Mouse (Mus musculus) B cell, adult 2 months (primary cell): ENCODE measurements around the gene Pogk.

Source experiments
- DNase-seq, 2 experiments: peaks; one replicate each; pipeline ENCODE4 v3.0.0; 2022

Gene Pogk

GRCm38 (mm10) chr1:166409701-166410220, at the start of gene Pogk:
Gene Pogk, minus strand, starts transcription at chr1:166409863.
- peak; percentile 83 to 85 for DNase-seq

DNA sequence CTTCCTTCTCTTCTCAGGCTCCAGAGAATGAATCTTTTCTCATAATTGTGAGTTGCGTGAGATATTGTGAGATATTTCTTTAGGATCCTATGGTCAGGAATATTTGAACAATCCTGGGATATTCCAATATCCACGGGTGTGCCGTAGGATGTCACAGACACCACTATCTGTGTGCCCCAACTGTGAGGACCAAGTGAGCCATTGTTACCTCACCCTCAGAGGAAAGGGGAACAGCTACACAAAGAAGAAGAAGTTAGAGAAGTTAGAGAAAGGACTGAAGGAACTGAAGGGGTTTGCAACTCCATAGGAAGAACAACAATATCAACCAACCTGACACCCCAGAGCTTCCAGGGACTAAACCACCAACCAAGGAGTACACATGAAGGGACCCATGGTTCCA, 32.3 kb upstream of the Pogk start:
- DNase-seq = no peak

DNA sequence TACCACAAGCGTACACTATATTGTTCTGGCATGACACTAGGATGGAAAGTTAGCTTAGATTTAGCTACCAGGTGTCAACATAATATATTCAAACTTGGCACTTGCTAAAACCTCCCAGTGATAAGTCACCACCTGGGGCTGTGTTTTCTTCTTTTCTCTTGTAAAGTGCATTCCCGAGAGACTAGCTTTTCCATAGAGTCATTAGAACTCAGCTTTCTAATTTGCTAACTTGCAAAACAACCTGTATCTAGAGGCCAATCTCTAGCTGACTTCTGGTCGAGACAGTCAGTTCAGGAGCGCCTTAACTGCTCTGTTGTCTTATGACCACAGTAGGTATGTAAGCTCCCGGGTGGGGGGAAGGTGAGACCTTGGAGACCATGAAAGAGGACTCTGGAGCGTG, 29.8 kb upstream of the Pogk start:
- no peak for DNase-seq

DNA sequence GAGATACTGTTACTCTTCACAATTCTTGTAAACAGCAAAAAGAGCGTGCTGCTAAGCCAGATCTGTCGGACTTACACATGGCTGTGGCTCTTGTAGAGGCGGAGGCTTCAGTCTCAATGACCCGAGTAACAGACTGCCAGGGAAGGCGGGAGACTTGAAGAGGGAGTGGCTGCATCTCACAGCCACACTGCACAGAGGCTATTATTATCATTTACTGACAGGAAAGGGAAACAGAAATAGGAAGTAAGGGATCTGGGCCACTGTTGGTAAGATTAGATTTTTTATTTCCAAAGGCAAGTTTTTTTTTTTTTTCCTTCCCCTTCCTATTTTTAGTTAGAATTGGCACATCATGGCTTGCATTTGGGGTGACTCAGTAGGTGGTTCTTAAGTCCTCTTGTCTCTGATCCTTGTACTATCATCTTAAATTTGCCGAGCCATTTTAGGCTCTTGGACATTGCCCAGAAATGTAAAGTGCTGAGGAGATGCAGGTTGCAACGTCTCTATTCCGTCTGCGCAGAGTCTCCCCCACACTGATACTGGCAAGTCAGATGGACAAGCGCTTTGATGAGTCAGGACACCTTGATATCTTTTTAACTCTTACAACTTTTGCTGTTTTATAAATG, 20.3 kb upstream of the Pogk start:
- DNase-seq = no peak

- DNase-seq = no peak
Measured at GRCm38 (mm10) chr1:166429053-166429452, 19.4 kb upstream of the Pogk start.

- no peak for DNase-seq
Measured at GRCm38 (mm10) chr1:166412266-166412665, 2.6 kb upstream of the Pogk start.

- no peak for DNase-seq
Measured at GRCm38 (mm10) chr1:166411541-166411940, 1.9 kb upstream of the Pogk start.

DNA sequence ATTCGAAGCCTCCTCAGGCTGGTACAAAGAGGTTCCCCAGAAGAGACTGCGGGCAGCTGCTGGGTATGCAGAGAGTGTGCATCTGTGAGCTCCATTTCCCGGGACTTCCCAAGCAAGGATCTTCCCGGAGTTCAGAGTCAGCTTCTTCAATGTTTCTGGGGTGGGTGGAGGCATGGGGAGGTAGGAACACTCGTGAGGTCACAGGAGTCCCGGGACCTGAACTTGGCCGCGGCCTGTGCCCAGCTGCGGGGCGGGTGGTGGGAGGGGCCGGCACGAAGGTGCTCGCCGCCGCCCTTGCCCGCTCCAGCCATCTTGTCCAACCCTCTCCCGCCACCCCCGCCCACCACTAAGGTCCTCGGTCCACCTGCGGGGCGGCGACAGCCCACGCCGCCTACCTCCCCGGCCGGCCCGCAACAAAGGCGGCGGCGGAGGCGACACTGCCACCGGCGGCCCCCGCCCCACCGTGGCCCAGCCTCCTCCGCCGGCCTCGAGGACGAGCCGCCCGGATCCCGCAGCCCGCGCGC, 424 bp downstream of the Pogk start:
- DNase-seq = peak in 1 of 2 experiments; percentile 42

DNA sequence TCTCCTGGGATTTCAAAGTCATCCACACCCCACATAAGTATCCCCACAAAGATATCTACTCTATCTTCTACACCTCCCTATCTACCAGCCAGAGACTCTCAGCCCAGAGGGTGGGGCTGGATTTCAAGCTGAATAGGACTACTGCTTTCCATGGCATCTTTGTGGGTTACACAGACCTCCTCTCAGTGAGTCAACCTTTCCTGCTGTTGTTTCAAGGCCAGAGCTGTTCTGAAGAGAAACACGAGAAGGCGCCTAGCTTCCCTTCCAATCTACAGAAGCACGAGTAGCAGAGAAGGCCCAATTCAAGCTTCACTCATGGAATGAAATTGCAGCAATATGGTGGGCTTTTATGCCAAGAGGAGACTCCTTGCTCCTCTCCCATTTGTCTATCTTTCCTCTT, 5.8 kb downstream of the Pogk start:
- DNase-seq = no peak

DNA sequence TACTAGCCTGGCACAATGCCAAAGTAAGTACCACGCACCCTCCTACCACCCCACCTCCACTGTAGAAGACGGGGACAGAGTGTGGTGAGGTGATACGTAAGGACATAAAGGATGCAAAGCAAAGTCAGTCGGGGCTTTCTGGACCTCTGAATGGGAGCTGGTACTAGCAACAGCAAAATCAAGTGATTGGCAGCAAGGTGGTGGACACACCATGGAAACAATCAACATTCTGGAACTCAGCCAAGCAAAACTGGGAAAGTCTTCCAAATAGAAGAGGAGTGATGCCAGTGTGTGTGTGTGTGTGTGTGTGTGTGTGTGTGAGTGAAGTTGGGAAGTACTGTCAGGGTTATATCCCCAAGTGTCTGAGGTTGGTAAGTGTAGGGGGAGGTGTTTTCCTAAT, 7.7 kb downstream of the Pogk start:
- DNase-seq = no peak

GRCm38 (mm10) chr1:166401455-166401854, 8.2 kb downstream of the Pogk start:
- no peak for DNase-seq

GRCm38 (mm10) chr1:166396381-166396780, 13.3 kb downstream of the Pogk start:
- no peak for DNase-seq

DNA sequence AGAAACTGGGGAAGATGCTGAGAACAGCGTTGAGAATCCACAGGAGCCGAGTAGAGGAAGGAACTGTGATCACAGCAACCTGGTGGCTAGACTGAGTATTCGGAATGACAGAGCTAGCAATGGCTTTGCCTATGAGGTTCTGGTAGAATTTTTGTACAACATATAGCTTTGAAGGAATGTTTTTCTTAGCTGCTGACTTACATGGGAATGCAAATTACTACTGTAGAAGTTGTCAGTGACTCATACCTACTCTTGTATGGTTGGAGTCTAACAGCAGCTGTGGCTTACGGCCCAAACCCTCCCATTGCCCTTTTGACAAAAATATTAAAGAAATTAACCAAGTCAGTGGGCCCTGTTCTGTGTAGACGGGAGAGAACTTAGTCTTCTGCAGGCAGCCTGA, 14.0 kb downstream of the Pogk start:
- DNase-seq = no peak

GRCm38 (mm10) chr1:166394770-166395169, 14.9 kb downstream of the Pogk start:
- DNase-seq = no peak

- no peak for DNase-seq
Measured at GRCm38 (mm10) chr1:166391671-166392070, 18.0 kb downstream of the Pogk start.

DNA sequence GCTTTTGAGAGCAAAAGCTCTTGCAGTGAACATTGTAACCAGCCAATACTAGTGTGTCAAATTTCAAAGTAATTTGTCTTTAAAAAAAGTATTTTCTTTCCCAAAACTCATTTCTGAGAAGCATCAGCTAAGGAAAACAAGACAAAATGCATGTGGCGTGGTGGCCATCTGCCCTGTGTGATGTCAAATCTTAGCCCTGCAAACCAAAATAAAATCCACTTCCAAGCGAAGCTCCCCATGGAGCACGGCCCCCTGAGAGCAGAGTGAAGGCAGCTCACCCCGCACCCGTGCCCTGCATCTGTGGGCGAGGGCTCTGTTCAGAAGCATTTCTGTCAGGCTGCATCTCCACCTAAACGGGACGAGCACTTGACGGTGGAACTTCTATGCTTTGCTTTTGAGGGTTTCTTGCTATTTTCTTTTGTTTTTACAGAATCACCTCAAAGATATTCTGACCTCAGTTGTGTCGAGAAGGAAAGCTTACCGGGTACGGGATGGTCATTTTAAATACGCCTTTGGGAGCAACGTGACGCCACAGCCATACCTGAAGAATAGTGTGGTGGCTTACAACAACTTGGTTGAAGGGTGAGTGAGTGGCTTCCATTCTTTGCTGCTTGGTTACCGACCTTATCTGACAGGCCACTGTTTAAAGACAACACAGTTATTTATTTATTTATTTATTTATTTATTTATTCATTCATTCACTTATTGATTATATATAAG, 20.1 kb downstream of the Pogk start:
- DNase-seq = no peak

GRCm38 (mm10) chr1:166388511-166388910, 21.2 kb downstream of the Pogk start:
- no peak for DNase-seq

DNA sequence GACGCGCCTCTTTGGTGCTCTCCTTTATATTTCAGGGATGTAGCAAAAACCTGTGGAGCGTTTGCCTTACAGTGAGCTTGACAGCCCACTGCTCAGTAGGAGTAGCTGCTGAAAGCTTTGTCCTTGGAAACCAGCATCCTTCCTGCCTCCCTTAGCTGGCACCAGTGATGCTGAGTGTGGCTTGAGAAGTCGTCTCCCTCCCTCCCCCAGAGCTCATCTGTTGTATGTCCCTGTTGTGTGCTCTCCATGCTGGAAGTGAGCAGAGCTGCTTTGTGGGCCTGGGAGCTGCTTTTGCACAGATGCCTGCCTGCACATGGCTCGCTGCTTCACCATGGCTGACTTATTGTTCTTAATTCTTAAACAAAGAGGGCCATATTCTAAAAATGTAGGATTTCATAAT, 24.2 kb downstream of the Pogk start:
- DNase-seq = no peak

DNA sequence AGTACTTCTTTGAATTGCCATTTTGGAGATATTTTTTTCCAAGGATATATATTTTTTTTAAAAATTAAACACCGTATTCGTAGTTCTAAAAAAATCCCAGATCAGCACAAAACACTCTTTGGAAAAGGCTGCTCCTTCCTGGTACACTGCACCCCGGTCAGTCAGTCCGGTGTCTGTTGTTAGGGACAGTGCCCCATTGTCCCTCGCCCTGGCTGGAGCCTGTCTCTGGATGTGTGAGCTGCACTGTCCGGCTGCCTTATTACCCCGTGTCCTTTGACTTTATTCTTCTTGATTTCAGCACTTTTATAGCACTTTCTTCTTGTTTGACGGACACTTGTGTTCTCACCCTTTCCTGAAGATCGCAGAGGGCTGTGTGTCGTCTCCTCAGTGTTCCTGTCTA, 25.0 kb downstream of the Pogk start:
- no peak for DNase-seq

GRCm38 (mm10) chr1:166382626-166383025, 27.0 kb downstream of the Pogk start:
- no peak for DNase-seq

DNA sequence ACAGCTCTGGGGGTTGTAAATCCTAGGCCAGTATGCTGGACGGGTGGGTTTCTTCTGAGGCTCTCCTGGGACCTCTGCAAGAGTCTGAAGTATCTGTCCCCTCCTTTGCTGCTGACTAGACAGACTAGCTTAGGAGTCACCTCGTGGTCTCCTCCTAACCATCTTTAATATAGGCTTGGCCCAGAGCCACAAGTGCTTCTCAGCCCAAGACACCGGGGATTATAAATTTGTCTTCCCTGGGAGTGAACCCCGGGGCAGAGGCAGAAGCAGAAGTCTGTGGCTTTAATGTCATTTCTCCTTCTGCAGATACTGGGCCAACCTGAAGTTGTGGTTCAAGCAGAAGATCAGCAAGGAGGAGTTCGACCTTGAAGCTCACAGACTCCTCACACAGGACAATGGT, 27.8 kb downstream of the Pogk start:
- no peak for DNase-seq

- no peak for DNase-seq
Measured at GRCm38 (mm10) chr1:166381336-166381735, 28.3 kb downstream of the Pogk start.

DNA sequence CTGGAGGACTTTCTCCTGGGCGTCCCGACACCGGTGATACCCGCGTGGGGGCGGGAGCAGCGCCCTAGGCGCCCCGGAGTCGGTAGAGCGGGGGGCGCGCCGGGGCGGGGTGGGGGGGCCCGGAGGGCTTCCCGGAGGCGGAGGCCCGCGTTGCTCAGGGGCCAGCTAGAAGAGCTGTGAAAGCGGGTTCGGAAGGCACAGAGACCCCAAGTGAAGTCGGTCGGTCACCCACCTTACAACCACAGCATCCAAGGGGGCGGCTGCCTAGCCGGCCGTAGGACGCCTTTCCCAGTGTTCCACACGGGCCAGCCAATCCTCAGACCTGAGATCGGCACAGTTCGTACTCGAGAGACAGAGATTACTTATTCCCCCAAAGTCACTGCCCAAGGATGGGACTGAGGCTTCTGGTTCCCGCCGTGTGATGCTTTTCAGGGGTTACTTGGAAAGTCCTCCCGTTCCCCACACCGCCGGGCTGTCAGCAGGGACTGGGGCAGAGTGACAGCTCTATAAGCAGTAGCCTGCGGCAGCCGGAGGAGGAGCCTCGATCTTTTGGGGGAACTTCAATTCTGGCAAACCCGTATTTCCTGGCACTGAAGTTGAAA, 29.9 kb downstream of the Pogk start:
- peak; percentile 73 to 76 for DNase-seq
